Mouse (Mus musculus) intestine, embryonic 14.5 days (tissue): ENCODE measurements around the gene Casr. TPM values are rescaled to one million over a fixed set of nuclear protein-coding genes. Genes with fewer than 3 reads are reported as not detected.

Experiments used
- ATAC-seq: fragments of 200-750 bp; cut with Nextera tagmentation; replicated peaks from 2 replicates; pipeline ENCODE4 v1.8.0; 2017; ENCODE audit warnings: low read depth, moderate number of reproducible peaks, moderate TSS enrichment, moderate library complexity; ENCODE audit not compliant: low FRiP score, low TSS enrichment
- DNase-seq: peaks from one replicate; pipeline ENCODE4 v3.0.0-alpha.2; 2018; ENCODE audit warnings: low spot score
- H3K27ac ChIP-seq: fragments of 300-500 bp; sonication (generic); 2 replicates; pipeline ENCODE4 v1.5.1; 2014; ENCODE audit warnings: low read depth, mild to moderate bottlenecking, control low read depth
- H3K27me3 ChIP-seq: fragments of 300-500 bp; sonication (generic); replicated peaks from 2 replicates; pipeline ENCODE4 v1.6.1; 2014; ENCODE audit warnings: low read length, control low read depth; ENCODE audit not compliant: control insufficient read depth, insufficient read depth
- H3K36me3 ChIP-seq: fragments of 300-500 bp; sonication (generic); 2 replicates; pipeline ENCODE4 v1.6.1; 2014; ENCODE audit warnings: low read length, control low read depth; ENCODE audit not compliant: control insufficient read depth, insufficient read depth
- H3K4me1 ChIP-seq: fragments of 300-500 bp; sonication (generic); replicated peaks from 2 replicates; pipeline ENCODE4 v1.6.1; 2014; ENCODE audit warnings: low read length, control low read depth, mixed read lengths; ENCODE audit not compliant: control insufficient read depth, insufficient read depth
- H3K4me2 ChIP-seq: fragments of 300-500 bp; sonication (generic); 2 replicates; pipeline ENCODE4 v1.6.1; 2014; ENCODE audit warnings: low read length
- H3K4me3 ChIP-seq: fragments of 300-500 bp; sonication (generic); 2 replicates; pipeline ENCODE4 v1.5.1; 2014; ENCODE audit warnings: low read depth, low read length, control low read depth, mixed read lengths
- H3K9ac ChIP-seq: fragments of 300-500 bp; sonication (generic); 2 replicates; pipeline ENCODE4 v1.6.1; 2014; ENCODE audit warnings: mild to moderate bottlenecking, low read length
- H3K9me3 ChIP-seq: fragments of 300-500 bp; sonication (generic); 2 replicates; pipeline ENCODE4 v1.6.1; 2016; ENCODE audit warnings: low read length, control low read depth; ENCODE audit not compliant: control insufficient read depth
- WGBS: fragments of 180-500 bp; shearing (Covaris S2); extraction: QIAGEN DNeasy Blood & Tissue Kit; methylation state at CpG from one replicate; pipeline ENCODE4 v1.1.7; 2014; 5-methylcytosine and 5-hydroxymethylcytosine counted together
- polyA plus RNA-seq: library from polyadenylated mRNA; unstranded; fragments of >200 nt; fragmentation: Nextera tagmentation; extraction: Ambion mirVana; gene quantifications from 2 replicates; pipeline ENCODE4 v1.2.1, GENCODE M21; 2014

The Casr gene
- polyA plus RNA-seq, 1 experiment from 2014 or later = 0.18 TPM

DNA sequence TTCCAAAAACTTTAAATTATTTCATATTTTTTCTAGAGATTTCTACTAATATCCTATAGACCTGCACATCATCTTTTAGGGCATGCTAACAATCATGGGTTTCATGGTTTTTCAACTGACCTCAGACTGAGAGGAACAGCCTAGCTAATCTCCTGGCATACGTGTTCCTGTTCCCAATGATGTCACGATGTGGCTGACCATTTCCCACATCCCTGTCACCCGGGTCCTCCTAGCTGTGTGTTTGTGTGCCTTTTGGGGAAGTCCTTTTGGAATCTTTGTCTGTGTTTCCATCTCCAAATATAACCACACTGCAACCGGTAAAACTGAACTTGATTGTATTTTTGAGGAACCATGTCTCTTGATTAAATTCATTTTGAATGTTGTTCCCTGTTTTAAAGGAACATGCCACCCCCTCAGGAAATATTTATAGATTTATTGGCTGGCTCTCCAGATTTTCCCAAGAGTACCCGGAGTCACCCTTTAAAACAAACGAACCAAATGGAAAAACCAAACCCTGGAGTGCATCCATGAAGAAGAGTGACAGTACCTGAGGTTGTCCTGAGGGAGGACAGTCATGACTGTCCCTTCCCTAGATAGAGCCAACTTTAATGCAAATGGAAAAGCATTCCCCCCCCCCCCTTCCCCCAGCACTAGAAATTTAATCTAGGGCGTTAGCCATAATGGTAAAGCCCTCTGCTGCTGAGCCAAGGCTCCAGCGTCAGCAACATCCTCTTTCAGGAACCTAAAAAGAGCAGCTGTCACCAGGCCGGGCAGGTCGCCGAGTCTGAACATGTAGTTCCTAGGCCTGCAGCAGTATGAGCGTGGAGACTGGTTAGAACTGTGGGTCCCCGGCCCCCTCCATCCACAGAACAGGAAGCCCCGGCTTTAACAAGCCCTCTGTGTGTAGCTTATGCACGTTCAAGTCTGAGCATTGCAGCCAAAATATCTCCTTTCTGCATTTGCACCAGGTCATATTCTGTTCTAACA is 31.1 kb downstream of the Casr start:
- Histone ChIP-seq H3K4me2 (no peak overlapping the region), H3K9me3 (no peaks in the 10 kb centered on the region), H3K9ac (no peak overlapping the region), H3K4me1 (no peaks in the 10 kb centered on the region), H3K36me3 (no peaks in the 10 kb centered on the region), H3K4me3 (no peak overlapping the region), H3K27me3 (no peaks in the 10 kb centered on the region), H3K27ac (no peak overlapping the region)
- no peak for DNase-seq
- ATAC-seq = no peak
- 68% methylated on average over 15 of the region's 15 CpGs for WGBS

DNA sequence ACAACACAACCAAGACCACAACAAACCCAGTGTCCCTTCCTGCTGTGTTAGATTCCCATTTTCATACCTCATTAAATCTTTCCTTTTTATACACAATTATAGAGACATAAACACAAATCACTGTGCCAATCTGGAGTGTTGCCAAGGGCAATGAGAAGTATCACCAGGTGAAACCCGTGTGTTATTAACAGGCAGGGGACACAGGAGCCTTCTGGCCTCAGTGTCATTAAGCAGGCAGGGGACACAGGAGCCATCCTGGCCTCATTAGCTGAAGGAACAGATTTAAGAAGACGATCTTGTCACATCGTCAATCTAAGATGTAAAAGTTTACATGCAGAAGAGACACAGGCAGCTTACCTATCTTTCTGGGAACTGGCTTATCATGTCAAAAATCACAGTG is 33.1 kb downstream of the Casr start:
- no peak for DNase-seq
- no peak overlapping the region for H3K9ac ChIP-seq
- ATAC-seq = no peak
- WGBS = 75% methylated on average over 3 of the region's 3 CpGs
- H3K4me2 ChIP-seq = no peak overlapping the region
- H3K9me3 ChIP-seq = no peaks in the 10 kb centered on the region
- no peaks in the 10 kb centered on the region for H3K4me1 ChIP-seq
- H3K36me3 ChIP-seq = no peaks in the 10 kb centered on the region
- H3K4me3 ChIP-seq = no peak overlapping the region
- no peaks in the 10 kb centered on the region for H3K27me3 ChIP-seq
- H3K27ac ChIP-seq = no peak overlapping the region

DNA sequence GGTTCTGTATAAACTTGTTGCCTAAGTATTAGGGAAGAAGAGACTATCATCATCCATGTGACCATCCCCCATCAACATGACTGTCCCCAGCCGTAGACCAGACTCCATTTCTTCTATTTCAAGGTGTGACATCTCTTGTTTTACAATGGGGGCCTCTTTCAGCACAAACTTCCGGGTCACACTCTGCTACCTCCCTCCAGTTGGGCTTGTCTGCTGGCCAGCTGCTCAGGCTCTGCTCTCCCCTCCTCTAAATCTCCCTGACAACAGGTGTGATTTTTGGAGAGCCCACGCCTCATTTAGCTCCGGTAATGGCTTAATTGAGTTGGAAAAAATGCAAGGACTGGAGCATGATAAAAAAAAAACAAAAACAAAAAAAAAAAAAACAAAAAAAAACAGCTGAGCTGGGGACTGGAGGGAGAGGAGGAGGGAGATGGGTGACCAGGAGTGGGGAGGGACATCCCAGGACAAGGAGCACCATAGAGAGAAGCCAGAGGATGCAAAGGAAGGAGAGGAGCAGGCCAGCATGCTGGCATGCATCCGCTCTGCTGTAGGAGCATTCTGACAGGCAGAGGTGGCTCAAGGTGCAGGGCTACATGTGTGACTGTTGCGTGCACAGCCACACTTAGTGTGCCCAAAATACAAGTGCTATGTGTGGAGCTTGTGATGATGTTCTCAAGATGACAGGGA is 35.2 kb downstream of the Casr start:
- Histone ChIP-seq H3K9me3 (no peaks in the 10 kb centered on the region), H3K4me1 (no peaks in the 10 kb centered on the region), H3K4me2 (no peak overlapping the region), H3K9ac (no peak overlapping the region), H3K4me3 (no peak overlapping the region), H3K36me3 (no peaks in the 10 kb centered on the region), H3K27ac (no peak overlapping the region), H3K27me3 (no peaks in the 10 kb centered on the region)
- 52% methylated on average over 6 of the region's 6 CpGs for WGBS
- ATAC-seq = no peak
- DNase-seq = no peak

DNA sequence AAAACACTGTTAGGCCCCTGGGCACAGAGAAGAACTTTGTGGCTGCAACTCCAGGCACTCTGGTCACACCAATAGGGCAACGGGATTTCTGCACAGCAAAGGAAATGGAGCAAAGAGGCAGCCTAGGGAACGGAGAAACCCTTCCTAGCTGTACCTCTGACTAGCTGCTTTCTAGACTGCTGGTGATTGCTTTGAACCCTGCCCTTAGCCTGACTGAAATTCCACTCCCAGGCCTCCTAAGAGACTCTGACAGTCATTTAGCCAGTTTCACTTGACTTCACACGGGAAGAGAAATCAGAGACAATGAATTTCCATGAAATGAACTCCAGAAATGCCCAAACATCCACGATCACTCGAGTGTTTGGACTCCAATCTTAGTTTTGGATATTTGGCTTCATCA is 38.8 kb downstream of the Casr start:
- Histone ChIP-seq H3K4me1 (no peaks in the 10 kb centered on the region), H3K36me3 (no peaks in the 10 kb centered on the region), H3K9ac (no peak overlapping the region), H3K27ac (no peak overlapping the region), H3K4me2 (no peak overlapping the region), H3K4me3 (no peak overlapping the region), H3K27me3 (no peaks in the 10 kb centered on the region), H3K9me3 (no peaks in the 10 kb centered on the region)
- 73% methylated on average over 5 of the region's 5 CpGs for WGBS
- DNase-seq = no peak
- no peak for ATAC-seq

DNA sequence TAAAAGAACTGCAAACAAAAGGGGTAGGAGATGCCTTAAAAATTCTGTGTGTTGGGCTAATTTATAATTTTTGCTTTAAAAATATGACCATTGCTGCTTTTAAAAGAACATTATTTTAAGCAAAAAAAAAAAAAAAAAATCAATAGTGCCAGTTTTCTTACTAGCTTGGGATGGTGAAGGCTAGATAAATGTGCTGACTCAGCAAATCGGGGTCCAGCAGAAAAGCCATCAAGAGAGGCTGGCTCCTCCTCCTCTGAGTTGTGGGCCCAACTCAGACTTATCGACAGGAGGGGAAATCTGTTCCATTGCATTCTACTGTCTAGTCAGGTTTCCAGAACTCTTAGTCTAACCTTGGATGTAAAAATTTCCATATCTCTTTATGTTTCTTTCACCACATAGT is 45.6 kb downstream of the Casr start:
- Histone ChIP-seq H3K4me3 (no peak overlapping the region), H3K27me3 (no peaks in the 10 kb centered on the region), H3K36me3 (no peaks in the 10 kb centered on the region), H3K4me2 (no peak overlapping the region), H3K27ac (no peak overlapping the region), H3K9ac (no peak overlapping the region), H3K9me3 (no peaks in the 10 kb centered on the region), H3K4me1 (no peaks in the 10 kb centered on the region)
- WGBS = 76% methylated on average over 2 of the region's 2 CpGs
- ATAC-seq = no peak
- no peak for DNase-seq

DNA sequence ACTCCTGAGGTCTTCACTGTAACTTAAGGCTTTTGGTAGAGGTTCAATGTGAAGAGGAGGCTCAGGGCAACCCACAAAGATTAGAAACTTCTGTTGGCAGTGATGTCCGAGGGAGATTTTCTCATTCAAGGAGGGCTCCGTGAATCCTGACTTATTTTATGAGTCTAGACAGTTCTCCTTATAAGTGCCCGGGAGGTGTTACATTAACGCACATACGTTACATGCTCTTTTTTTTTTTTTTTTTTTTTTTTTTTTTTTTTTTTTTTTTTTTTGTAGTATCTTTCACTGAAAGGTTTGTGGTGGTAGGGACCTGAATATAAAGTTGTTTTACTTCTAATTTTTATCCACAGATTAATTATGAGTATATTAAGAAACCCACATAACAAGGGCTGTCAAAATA is 54.6 kb downstream of the Casr start:
- H3K9ac ChIP-seq = no peak overlapping the region
- 88% methylated on average over 5 of the region's 5 CpGs for WGBS
- H3K27me3 ChIP-seq = no peaks in the 10 kb centered on the region
- no peak for DNase-seq
- H3K9me3 ChIP-seq = no peaks in the 10 kb centered on the region
- ATAC-seq = no peak
- no peak overlapping the region for H3K4me2 ChIP-seq
- H3K36me3 ChIP-seq = no peaks in the 10 kb centered on the region
- H3K4me1 ChIP-seq = no peaks in the 10 kb centered on the region
- H3K4me3 ChIP-seq = no peak overlapping the region
- H3K27ac ChIP-seq = no peak overlapping the region

DNA sequence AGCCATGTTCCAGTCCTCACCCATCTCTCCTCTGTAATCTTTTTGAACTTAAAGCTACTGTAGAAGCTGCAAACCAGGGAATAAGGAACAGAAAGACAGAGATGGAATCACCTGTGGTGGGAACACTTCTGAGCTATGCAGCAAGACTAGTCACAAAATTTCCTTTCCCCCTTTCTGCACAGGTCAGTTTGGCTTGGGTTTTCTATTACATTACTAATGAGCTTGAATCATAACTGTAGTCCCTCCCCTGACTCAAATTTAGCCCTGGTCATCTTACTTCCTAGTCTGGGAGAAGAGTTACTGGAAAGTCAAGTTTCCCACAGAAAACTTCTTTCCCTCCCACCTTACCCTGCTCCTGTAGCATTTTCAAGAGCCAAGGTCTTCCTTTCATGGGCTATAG is 55.1 kb downstream of the Casr start:
- ATAC-seq = no peak
- Histone ChIP-seq H3K9me3 (no peaks in the 10 kb centered on the region), H3K27me3 (no peaks in the 10 kb centered on the region), H3K4me3 (no peak overlapping the region), H3K4me2 (no peak overlapping the region), H3K4me1 (no peaks in the 10 kb centered on the region), H3K9ac (no peak overlapping the region), H3K27ac (no peak overlapping the region), H3K36me3 (no peaks in the 10 kb centered on the region)
- no peak for DNase-seq

DNA sequence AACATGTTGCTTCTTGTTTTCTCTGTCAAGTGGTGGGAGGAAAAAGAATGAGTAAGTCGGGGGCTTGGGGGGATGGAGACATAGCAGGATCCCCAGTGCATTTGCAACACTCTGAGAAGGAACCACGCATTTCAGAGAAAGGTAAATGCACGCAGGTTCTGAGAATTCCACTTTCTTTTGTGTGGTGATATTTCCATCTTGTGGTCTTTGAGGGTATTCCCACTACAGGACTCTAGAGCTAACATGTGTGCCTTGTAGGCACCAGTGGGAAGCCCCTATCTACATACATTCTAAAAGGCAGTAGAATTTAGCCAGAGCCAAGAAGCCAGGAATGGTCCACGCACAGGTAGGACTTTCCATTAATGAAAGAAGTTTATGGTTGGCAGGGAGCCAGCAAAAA is 56.0 kb downstream of the Casr start:
- no peak overlapping the region for H3K4me2 ChIP-seq
- ATAC-seq (no peak), DNase-seq (no peak)
- H3K27ac ChIP-seq = no peak overlapping the region
- no peak overlapping the region for H3K4me3 ChIP-seq
- WGBS = 51% methylated on average over 4 of the region's 4 CpGs
- no peaks in the 10 kb centered on the region for H3K4me1 ChIP-seq
- H3K36me3 ChIP-seq = no peaks in the 10 kb centered on the region
- no peaks in the 10 kb centered on the region for H3K9me3 ChIP-seq
- H3K27me3 ChIP-seq = no peaks in the 10 kb centered on the region
- no peak overlapping the region for H3K9ac ChIP-seq
